Mouse (Mus musculus) kidney, adult 2 months (tissue): ENCODE results near the gene Hist2h4.

Experiments
- CTCF ChIP-seq: fragments of 200-500 bp; conservative IDR thresholded peaks from 2 replicates; pipeline ENCODE4 v1.5.1; 2011; ENCODE audit warnings: low read depth, mild to moderate bottlenecking, control low read depth, low read length, moderate library complexity, mixed read lengths; ENCODE audit not compliant: insufficient read depth, insufficient read length
- POLR2A ChIP-seq: fragments of 200-500 bp; IDR thresholded peaks from one replicate; pipeline ENCODE4 v1.6.1; 2011; ENCODE audit warnings: low read depth, low read length, control low read depth

GRCm38 (mm10) chr3:96228828-96229227 is 34.3 kb downstream of the Hist2h4 start:
- no peak for TF ChIP-seq CTCF
- TF ChIP-seq POLR2A: no peak
